Mouse (Mus musculus): ENCODE results near the gene Tff1. TPM values are rescaled to one million over a fixed set of nuclear protein-coding genes. Genes with fewer than 3 reads are reported as not detected.

The Tff1 gene
- polyA plus RNA-seq, 1 experiment from 2014 or later, result not detected

DNA sequence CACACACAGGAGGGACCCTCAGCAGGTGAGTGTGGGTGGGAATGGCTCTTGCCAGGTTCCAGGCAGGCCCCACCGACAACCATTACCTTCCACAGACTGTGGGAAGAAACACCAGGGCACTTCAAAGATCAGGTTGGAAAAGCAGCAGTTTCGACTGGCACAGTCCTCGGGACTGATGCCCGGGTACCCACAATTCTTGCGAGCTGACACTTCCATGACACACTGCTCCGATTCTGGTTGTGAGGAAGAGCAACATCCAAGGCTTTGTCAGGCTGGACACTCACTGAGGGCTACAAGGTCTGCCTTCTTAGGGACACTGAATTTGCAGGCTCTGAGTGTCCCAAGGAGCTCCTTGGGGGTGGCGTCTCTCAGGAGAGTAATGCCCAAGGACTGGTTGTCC is 23.0 kb downstream of the Tff1 start:
- Histone ChIP-seq H3K9me3 (ENCODE audit: control insufficient read depth, low read length) (no peaks in the 10 kb centered on the region), H3K4me2 (replicated peaks; ENCODE audit: low read depth, low read length) (no peak overlapping the region), H3K4me3 (ENCODE audit: low read length) (no peak overlapping the region), H3K36me3 (ENCODE audit: control insufficient read depth, insufficient read depth, low read length) (no peaks in the 10 kb centered on the region), H3K27me3 (ENCODE audit: control insufficient read depth, insufficient read depth, low read length) (no peaks in the 10 kb centered on the region), H3K9ac (ENCODE audit: low read depth, low read length) (no peak overlapping the region), H3K27ac (ENCODE audit: low read depth, low read length) (no peak overlapping the region), H3K4me1 (ENCODE audit: control insufficient read depth, insufficient read depth, low read length) (no peaks in the 10 kb centered on the region)
- 89% methylated on average over 7 of the region's 7 CpGs for WGBS
- ATAC-seq (ENCODE audit: low FRiP score, low TSS enrichment), result no peak

- H3K4me1 ChIP-seq (ENCODE audit: control insufficient read depth, insufficient read depth, low read length), result no peaks in the 10 kb centered on the region
- no peak overlapping the region for H3K27ac ChIP-seq (ENCODE audit: low read depth, low read length)
- ATAC-seq (ENCODE audit: low FRiP score, low TSS enrichment), result no peak
- no peaks in the 10 kb centered on the region for H3K27me3 ChIP-seq (ENCODE audit: control insufficient read depth, insufficient read depth, low read length)
- H3K4me2 ChIP-seq (replicated peaks; ENCODE audit: low read depth, low read length), result no peak overlapping the region
- H3K9me3 ChIP-seq (ENCODE audit: control insufficient read depth, low read length), result no peaks in the 10 kb centered on the region
- no peaks in the 10 kb centered on the region for H3K36me3 ChIP-seq (ENCODE audit: control insufficient read depth, insufficient read depth, low read length)
- no peak overlapping the region for H3K4me3 ChIP-seq (ENCODE audit: low read length)
- H3K9ac ChIP-seq (ENCODE audit: low read depth, low read length), result no peak overlapping the region
- 15% methylated on average over 5 of the region's 5 CpGs for WGBS
Observed at GRCm38 (mm10) chr17:31138398-31138797, 26.7 kb downstream of the Tff1 start.

DNA sequence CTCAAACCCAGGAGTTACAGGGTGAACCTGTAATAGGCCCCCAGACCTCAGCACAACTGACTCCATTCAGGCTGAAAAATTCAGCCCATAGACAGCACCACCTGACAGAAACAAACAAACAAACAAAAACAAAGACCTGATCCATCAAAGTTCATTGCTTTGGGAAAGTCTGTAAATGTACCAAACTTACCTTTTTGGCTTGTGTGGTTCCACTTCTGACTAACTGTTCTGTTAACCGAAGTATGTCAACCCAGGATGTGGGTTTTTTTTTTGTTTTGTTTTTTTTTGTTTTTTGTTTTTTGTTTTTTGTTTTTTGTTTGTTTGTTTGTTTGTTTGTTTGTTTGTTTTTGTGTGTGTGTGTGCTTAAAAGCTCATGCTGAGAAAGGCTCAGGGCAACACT is 28.3 kb downstream of the Tff1 start:
- H3K4me1 ChIP-seq (ENCODE audit: control insufficient read depth, insufficient read depth, low read length), result no peaks in the 10 kb centered on the region
- WGBS, result 82% methylated on average over 1 of the region's 1 CpGs
- H3K36me3 ChIP-seq (ENCODE audit: control insufficient read depth, insufficient read depth, low read length), result no peaks in the 10 kb centered on the region
- no peak overlapping the region for H3K4me2 ChIP-seq (replicated peaks; ENCODE audit: low read depth, low read length)
- H3K27me3 ChIP-seq (ENCODE audit: control insufficient read depth, insufficient read depth, low read length), result no peaks in the 10 kb centered on the region
- H3K27ac ChIP-seq (ENCODE audit: low read depth, low read length), result no peak overlapping the region
- no peak overlapping the region for H3K4me3 ChIP-seq (ENCODE audit: low read length)
- ATAC-seq (ENCODE audit: low FRiP score, low TSS enrichment), result no peak
- no peaks in the 10 kb centered on the region for H3K9me3 ChIP-seq (ENCODE audit: control insufficient read depth, low read length)
- H3K9ac ChIP-seq (ENCODE audit: low read depth, low read length), result no peak overlapping the region

- Histone ChIP-seq H3K9me3 (ENCODE audit: control insufficient read depth, low read length) (no peaks in the 10 kb centered on the region), H3K36me3 (ENCODE audit: control insufficient read depth, insufficient read depth, low read length) (no peaks in the 10 kb centered on the region), H3K4me2 (replicated peaks; ENCODE audit: low read depth, low read length) (no peak overlapping the region), H3K27ac (ENCODE audit: low read depth, low read length) (no peak overlapping the region), H3K4me3 (ENCODE audit: low read length) (no peak overlapping the region), H3K4me1 (ENCODE audit: control insufficient read depth, insufficient read depth, low read length) (no peaks in the 10 kb centered on the region), H3K27me3 (ENCODE audit: control insufficient read depth, insufficient read depth, low read length) (no peaks in the 10 kb centered on the region), H3K9ac (ENCODE audit: low read depth, low read length) (no peak overlapping the region)
- ATAC-seq (ENCODE audit: low FRiP score, low TSS enrichment), result no peak
- WGBS, result 49% methylated on average over 3 of the region's 3 CpGs
Observed at GRCm38 (mm10) chr17:31136291-31136690, 28.8 kb downstream of the Tff1 start.

DNA sequence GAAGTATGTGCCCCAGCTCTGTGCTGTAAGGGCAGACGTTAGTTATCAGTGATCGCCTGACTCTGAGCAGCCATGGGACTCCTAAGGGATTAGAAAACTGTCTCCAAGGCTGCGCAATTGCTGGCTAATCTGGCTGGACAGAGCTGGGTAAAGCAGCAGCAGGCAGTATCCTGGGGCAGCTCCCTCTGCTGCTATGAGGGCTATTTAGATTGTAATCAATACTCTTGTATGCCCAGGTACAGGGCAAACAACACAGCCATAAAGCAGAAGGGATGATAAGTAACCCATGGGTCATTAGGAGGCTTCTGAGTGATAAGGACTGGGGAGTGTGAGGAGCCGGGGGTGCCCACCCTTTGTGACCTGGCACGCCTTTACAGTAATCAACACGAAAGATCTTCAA is 30.2 kb downstream of the Tff1 start:
- H3K27me3 ChIP-seq (ENCODE audit: control insufficient read depth, insufficient read depth, low read length), result no peaks in the 10 kb centered on the region
- H3K4me1 ChIP-seq (ENCODE audit: control insufficient read depth, insufficient read depth, low read length), result no peaks in the 10 kb centered on the region
- no peak overlapping the region for H3K4me2 ChIP-seq (replicated peaks; ENCODE audit: low read depth, low read length)
- H3K4me3 ChIP-seq (ENCODE audit: low read length), result no peak overlapping the region
- 57% methylated on average over 6 of the region's 6 CpGs for WGBS
- ATAC-seq (ENCODE audit: low FRiP score, low TSS enrichment), result no peak
- no peak overlapping the region for H3K27ac ChIP-seq (ENCODE audit: low read depth, low read length)
- H3K9ac ChIP-seq (ENCODE audit: low read depth, low read length), result no peak overlapping the region
- no peaks in the 10 kb centered on the region for H3K9me3 ChIP-seq (ENCODE audit: control insufficient read depth, low read length)
- no peaks in the 10 kb centered on the region for H3K36me3 ChIP-seq (ENCODE audit: control insufficient read depth, insufficient read depth, low read length)

GRCm38 (mm10) chr17:31133776-31134175 is 31.3 kb downstream of the Tff1 start:
- H3K9me3 ChIP-seq (ENCODE audit: control insufficient read depth, low read length), result no peaks in the 10 kb centered on the region
- no peak for ATAC-seq (ENCODE audit: low FRiP score, low TSS enrichment)
- H3K27ac ChIP-seq (ENCODE audit: low read depth, low read length), result no peak overlapping the region
- H3K4me3 ChIP-seq (ENCODE audit: low read length), result no peak overlapping the region
- H3K36me3 ChIP-seq (ENCODE audit: control insufficient read depth, insufficient read depth, low read length), result no peaks in the 10 kb centered on the region
- H3K9ac ChIP-seq (ENCODE audit: low read depth, low read length), result no peak overlapping the region
- no peaks in the 10 kb centered on the region for H3K4me1 ChIP-seq (ENCODE audit: control insufficient read depth, insufficient read depth, low read length)
- no peak overlapping the region for H3K4me2 ChIP-seq (replicated peaks; ENCODE audit: low read depth, low read length)
- H3K27me3 ChIP-seq (ENCODE audit: control insufficient read depth, insufficient read depth, low read length), result no peaks in the 10 kb centered on the region
- 66% methylated on average over 15 of the region's 15 CpGs for WGBS

DNA sequence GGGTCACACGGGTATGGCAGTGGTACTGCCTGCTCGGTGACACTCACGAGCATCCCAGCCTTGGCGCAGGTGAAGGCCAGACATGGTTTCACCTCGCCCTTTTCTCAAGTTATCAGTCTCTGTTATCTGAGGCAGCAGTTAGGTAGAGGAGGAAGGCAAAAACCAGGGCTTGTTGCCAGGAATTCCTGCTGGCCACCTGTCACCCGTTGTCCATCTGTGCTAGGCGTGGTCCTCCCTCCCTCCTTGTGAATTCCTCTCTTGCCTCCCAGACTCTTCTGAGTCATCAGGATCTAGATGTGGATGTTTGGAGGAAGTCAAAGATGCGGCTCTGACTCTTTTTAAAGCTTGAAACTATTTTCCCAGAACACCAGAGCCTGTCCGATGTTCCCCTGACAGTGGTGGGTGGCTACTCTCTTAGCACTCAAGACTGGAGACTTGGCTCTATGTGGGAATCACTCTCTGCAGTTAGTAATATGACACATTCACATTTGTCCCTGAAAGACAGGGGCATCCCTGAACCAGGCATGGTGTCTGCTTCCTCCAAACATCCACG is 33.7 kb downstream of the Tff1 start:
- H3K27me3 ChIP-seq (ENCODE audit: control insufficient read depth, insufficient read depth, low read length), result no peaks in the 10 kb centered on the region
- H3K4me2 ChIP-seq (replicated peaks; ENCODE audit: low read depth, low read length), result no peak overlapping the region
- no peaks in the 10 kb centered on the region for H3K4me1 ChIP-seq (ENCODE audit: control insufficient read depth, insufficient read depth, low read length)
- H3K4me3 ChIP-seq (ENCODE audit: low read length), result no peak overlapping the region
- no peak for ATAC-seq (ENCODE audit: low FRiP score, low TSS enrichment)
- H3K9ac ChIP-seq (ENCODE audit: low read depth, low read length), result no peak overlapping the region
- no peaks in the 10 kb centered on the region for H3K9me3 ChIP-seq (ENCODE audit: control insufficient read depth, low read length)
- WGBS, result 81% methylated on average over 10 of the region's 10 CpGs
- H3K36me3 ChIP-seq (ENCODE audit: control insufficient read depth, insufficient read depth, low read length), result no peaks in the 10 kb centered on the region
- H3K27ac ChIP-seq (ENCODE audit: low read depth, low read length), result no peak overlapping the region

DNA sequence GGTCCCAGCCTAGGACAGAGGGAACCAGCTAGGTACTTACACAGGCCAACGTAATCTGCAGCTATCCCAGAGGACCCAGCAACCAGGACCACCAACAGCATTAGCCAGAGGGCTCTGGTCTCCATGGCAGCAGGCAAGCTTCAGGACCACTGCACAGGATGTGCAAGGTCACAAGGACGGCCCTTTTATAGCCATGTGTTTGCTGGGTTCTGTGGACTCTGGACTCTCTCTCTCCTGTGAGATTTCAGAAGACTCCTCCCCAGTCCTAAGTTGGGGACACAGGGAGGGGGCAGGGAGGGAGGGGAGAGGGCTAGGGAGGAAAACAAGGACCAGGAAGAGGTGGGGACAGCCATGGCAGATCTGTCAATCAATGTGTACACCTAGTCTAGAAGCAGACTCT is 35.6 kb downstream of the Tff1 start, which contains the start of gene Tff3:
TSS of gene Tff3 (minus strand) at position 195 of the 400 bp plus-strand sequence.
- no peak within 1 kb of the TSS for H3K4me2 ChIP-seq (replicated peaks; ENCODE audit: low read depth, low read length)
- no peaks in the 10 kb centered on the region for H3K27me3 ChIP-seq (ENCODE audit: control insufficient read depth, insufficient read depth, low read length)
- H3K36me3 ChIP-seq (ENCODE audit: control insufficient read depth, insufficient read depth, low read length), result no peaks in the 10 kb centered on the region
- no peak for ATAC-seq (ENCODE audit: low FRiP score, low TSS enrichment)
- H3K27ac ChIP-seq (ENCODE audit: low read depth, low read length), result no peak within 1 kb of the TSS
- H3K9me3 ChIP-seq (ENCODE audit: control insufficient read depth, low read length), result no peaks in the 10 kb centered on the region
- no peak within 1 kb of the TSS for H3K9ac ChIP-seq (ENCODE audit: low read depth, low read length)
- no peak within 1 kb of the TSS for H3K4me3 ChIP-seq (ENCODE audit: low read length)
- 0 out of 2 replicates have a peak, but pooled peaks cover 3% of the 10 kb centered on the region for H3K4me1 ChIP-seq (ENCODE audit: control insufficient read depth, insufficient read depth, low read length)
- 12% methylated on average over 2 of the region's 2 CpGs for WGBS

GRCm38 (mm10) chr17:31128708-31129318 is 36.3 kb downstream of the Tff1 start:
- no peak overlapping the region for H3K4me3 ChIP-seq (ENCODE audit: low read length)
- 84% methylated on average over 9 of the region's 9 CpGs for WGBS
- no peak overlapping the region for H3K9ac ChIP-seq (ENCODE audit: low read depth, low read length)
- no peak overlapping the region for H3K27ac ChIP-seq (ENCODE audit: low read depth, low read length)
- no peak overlapping the region for H3K4me2 ChIP-seq (replicated peaks; ENCODE audit: low read depth, low read length)
- H3K36me3 ChIP-seq (ENCODE audit: control insufficient read depth, insufficient read depth, low read length), result no peaks in the 10 kb centered on the region
- H3K4me1 ChIP-seq (ENCODE audit: control insufficient read depth, insufficient read depth, low read length), result 0 out of 2 replicates have a peak, but pooled peaks cover 3% of the 10 kb centered on the region
- no peaks in the 10 kb centered on the region for H3K27me3 ChIP-seq (ENCODE audit: control insufficient read depth, insufficient read depth, low read length)
- no peak for ATAC-seq (ENCODE audit: low FRiP score, low TSS enrichment)
- no peaks in the 10 kb centered on the region for H3K9me3 ChIP-seq (ENCODE audit: control insufficient read depth, low read length)

Data from kidney, embryonic 14.5 days (tissue).